Mouse (Mus musculus): ENCODE data around the gene Tmem231.
A peak's percentile ranks its signal among the peaks of the same experiment; 100 is the strongest.

Gene Tmem231

DNA sequence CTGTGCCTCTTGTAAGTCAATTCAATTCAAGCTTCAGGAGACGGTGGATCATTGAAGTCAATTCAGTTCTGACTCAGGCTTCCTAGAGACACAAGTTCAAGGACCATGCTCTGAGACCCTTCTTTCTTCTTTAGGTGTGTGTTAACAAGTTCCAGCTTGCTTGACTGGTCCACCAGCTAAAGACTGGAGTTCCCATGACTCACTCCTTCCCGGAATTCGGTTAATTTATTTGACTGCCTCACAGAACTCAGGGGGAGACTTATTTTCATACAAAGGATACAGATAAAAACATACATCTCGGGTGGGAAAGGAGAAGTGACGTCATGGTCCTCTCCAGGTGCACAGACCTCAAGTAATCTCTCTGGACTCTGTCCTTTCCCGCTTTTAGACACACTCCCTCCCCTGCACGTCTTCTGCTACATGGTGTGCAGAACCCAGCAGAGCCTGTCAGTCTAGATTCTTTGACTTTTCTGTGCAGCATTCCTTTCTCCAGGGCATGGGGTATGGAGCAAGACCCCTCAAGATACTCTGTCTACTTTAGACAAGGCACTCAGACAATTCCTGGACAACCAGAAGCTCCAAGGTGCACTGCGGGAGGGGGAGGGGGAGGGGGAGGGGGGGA is 28.1 kb downstream of the Tmem231 start:
- DNase-seq (ENCODE audit: low spot score in 2 of 2) = no peak

DNA sequence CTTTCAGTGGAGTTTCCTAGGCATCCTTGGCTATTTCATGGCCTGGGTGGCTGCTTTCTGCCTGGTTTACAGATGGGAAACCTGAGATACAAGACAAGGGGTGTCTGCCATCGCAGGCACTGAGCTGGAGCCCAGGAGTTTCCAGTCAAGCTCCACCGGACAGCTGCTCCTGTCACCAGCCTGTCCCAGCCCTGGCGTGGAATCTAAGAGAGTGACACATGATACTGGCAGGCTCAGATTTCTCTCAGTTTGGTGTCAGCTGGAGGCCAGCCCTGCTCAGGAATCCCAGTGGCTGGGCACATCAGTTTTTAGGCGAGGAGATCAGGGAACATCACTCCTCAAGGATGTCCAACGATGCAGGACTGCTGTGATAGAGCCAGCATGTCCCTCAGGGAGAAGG is 31.6 kb downstream of the Tmem231 start:
- DNase-seq (ENCODE audit: low spot score in 2 of 2) = no peak

DNA sequence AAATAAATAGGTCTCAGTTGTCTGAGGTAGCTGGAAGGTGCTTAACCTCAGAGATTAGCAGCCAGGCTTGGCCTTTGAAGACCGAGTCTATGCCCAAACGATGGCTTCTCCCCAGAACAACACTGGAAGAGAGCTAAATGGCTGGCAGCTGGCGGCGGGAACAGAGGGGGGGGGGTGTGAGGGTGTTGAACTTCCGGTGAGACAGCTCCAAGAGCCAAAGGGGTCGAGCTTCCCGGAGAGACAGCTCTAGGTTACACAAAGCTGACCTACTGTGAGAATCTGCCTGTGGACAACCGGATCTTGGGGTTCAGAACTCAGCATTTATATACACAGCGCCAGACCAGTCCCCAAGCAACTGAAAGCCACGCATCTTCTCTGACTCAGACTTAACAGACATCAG is 35.1 kb downstream of the Tmem231 start:
- DNase-seq (ENCODE audit: low spot score in 2 of 2) = no peak

DNA sequence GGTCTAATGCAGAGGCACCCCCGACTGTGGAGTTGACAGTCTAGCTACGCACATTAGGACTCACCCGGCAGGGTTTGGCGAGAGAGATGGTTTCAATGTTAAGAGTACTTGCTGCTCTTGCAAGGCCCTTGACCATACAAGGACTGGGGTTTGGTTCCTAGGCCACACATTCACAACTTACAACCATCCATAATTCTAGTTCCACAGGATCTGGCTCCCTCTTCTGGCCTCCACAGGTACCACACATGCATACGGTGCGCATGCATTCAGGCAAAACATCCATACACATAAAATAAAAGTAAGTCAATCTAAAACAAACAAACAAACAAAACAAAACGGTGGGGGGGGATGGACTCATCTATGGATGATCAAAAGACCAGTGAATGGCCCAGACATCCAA is 38.7 kb downstream of the Tmem231 start:
- DNase-seq (ENCODE audit: low spot score in 2 of 2) = no peak

DNA sequence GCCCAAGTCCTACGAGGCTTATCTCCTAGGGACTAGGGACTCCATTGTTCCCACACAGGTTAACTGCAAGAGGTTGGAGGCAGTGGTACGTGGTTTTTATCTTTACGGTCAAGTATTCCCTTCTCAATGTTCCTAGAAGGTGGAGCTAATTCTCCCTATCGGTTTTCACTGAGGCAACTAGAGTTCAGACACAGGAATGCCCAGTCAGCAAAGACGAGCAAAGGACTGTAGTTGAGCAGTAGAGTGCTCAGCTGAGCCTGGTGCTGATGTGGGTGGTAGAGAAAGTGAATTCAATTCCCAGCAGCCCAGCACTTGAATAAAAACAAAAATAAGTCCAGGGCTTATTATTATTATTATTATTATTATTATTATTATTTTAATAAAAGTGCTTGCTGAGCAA is 41.1 kb downstream of the Tmem231 start:
- no peak for DNase-seq (ENCODE audit: low spot score in 2 of 2)

DNA sequence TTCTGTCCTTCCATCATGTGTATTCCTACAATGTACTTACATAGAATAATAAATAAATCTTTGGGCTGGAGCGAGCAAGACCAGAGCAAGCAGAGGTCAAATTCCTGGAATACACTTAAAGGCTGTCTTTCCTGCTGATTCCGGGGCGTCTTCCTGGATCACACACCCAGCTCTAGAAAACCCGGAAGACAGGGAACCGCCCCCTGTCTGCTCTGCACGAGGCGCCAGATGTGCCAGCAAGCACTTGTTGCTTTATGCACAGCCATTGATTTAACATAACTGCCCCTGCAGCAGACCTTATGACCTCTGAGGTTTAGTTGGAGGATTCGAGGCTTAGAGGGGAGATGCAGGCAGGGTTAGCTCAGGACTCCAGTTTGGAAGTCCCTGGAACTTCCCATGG is 41.7 kb downstream of the Tmem231 start:
- DNase-seq (ENCODE audit: low spot score in 2 of 2) = no peak

DNA sequence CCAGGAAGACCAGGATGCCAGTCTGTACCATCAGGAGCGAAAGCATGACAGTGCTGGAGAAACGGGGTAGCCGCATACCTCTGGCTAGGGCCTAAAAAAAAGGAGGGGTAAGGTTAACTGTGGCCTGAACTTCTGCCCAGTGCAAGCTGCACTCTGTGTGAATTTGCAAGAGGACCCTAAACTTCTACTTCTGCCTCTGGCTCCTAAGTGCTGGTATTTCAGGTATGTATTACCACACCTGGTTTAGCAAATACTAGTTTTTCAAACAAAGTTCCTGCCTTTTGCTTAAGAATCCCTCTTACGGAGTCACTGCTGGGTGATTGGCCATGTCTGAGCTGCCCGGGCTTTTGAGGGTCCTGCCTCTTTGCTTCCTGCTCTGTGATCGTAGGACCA is 42.8 kb downstream of the Tmem231 start:
- no peak for DNase-seq (ENCODE audit: low spot score in 2 of 2)

DNA sequence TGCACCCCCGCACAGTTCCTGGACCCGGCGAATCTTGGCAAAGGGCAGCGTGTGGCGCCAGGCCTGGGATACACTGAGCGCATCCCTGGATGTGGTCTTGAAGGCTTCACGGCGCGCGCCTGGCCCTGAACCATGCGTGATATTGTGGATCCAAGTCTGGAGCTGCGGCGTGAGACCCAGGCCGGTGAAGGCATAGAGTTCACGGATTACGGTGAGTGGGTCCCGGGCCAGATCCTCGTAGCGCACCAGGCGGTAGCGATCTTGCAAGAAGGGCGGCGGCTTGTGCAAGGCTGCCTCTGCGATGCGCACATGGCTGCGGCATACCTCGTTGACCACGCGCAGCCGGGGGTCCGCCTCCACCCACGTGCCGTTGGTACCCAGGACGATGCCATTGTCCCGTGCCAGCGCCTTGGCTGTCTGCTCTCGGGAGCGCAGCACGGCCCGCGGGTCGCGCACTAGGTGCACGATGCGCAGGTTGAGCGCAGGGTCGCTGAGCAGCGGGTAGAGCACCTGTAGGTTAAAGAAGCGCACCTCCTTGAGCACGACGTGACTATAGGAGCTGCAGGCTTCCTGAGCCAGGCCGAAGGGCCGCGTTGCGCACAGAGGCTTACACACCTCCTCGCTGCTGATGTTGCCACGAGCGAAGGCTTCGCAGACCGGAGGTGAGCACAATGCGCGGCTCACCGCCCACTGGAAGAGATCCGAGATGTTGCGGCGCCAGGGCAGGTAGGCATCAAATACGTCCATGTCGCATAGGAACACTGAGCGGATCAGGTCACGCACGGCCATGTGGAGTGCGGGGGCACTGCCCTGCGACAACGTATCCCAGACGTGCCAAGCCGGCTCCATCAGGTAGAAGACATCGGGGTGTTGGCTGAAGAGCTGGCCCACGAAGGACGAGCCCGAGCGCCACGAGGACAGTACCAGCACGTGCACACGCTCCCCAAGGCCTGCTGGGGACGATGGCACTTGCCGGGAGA is 43.5 kb downstream of the Tmem231 start:
- no peak for DNase-seq (ENCODE audit: low spot score in 2 of 2)

DNA sequence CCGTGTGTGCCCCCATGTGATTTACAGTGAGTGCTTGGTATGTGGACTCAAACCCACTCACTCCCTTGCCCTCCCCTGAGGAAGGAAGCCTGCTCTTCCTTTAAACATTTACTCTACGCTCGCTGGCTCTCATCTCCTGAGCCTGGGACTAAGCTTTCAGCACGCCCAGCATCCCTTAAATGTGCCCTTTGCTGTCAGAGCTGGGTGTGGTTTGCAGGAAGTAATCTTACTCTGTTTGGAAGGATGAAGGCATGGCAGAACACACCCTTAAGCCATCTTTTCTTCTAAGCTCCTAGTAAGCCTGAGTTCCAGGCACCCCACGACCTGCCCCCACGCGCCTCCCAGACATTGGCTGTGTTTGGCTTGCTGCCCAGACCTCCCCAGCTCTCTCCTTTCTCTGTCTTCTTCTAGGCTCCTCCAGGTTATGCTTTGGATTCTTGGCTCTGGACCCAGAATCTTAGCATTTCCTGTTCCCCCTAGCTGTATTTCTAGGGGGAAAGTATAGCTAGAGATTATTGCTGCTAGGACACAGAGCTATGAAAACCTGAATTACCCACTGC is 45.5 kb downstream of the Tmem231 start:
- no peak for DNase-seq (ENCODE audit: low spot score in 2 of 2)

DNA sequence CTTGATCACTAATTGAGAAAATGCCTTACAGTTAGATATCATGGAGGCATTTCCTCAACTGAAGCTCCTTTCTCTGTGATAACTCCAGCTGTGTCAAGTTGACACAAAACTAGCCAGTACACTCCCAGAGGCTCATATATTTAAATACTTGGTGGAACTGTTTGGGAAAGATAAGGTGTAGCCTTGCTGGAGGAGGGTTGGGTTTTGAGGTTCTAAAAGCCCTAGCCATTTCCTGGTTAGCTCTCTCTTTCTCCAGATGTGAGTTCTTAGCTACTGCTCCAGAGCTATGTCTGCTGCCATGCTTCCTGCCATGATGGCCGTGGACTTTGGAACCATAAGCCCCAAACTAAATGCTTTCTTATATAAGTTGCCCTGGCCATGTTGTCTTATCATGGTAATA is 46.2 kb downstream of the Tmem231 start:
- no peak for DNase-seq (ENCODE audit: low spot score in 2 of 2)

DNA sequence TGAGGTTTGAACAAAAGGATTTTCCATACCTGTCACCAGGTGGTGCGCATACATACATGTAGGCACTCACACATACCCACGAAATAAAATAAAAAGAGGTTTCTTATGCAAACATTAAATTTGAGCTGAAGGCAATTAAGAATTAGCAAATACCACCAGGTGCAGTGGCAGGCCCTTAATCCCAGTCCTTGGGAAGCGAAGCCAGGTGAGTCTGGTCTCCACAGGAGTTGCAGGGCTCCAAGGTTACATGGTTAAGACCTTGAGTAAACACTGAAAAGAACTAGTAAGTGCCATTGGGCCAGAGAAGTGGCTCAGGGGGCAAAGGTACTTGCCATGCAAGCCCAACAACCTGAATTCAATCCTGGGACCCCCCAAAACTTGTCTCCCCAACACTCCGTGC is 50.1 kb downstream of the Tmem231 start:
- no peak for DNase-seq (ENCODE audit: low spot score in 2 of 2)

DNA sequence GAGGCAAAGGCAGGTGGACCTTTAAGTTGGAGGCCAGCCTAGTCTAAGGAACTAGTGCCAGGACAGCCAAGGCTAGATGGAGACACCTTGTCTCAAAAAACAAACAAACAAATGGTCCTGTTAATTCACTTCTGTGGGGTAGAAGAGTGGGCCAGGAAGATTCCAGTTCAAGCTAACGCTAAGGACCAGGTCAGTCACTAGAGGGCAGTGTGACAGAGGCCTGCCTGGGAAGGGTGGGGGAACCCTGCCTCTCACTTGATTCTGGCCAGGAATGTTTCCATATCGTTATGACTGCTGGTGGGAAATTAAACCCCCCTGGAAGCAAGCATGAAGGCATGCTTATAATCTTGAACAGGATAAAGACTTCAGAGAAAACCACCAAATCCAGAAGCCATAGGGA is 52.1 kb downstream of the Tmem231 start:
- DNase-seq (ENCODE audit: low spot score in 2 of 2) = peak; percentile 21 to 40

DNA sequence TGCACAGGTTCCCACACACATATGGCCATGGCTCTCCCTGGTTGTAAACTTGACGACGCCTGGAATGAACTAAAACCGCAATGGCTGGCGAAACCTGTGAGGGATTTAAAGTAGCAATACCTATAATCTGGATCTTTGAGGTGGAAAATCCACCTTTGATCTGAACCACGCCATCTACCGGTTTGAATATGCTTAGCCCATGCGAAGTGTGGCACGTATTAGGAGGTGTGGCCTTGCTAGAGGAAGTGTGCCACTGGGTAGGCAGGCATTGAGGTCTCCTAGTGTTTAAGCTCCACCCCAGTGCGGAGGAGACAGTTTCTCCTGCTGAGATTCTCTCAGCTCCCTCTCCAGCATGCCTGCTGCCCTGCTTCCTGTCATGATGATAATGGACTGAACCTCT is 56.0 kb downstream of the Tmem231 start:
- no peak for DNase-seq (ENCODE audit: low spot score in 2 of 2)

DNA sequence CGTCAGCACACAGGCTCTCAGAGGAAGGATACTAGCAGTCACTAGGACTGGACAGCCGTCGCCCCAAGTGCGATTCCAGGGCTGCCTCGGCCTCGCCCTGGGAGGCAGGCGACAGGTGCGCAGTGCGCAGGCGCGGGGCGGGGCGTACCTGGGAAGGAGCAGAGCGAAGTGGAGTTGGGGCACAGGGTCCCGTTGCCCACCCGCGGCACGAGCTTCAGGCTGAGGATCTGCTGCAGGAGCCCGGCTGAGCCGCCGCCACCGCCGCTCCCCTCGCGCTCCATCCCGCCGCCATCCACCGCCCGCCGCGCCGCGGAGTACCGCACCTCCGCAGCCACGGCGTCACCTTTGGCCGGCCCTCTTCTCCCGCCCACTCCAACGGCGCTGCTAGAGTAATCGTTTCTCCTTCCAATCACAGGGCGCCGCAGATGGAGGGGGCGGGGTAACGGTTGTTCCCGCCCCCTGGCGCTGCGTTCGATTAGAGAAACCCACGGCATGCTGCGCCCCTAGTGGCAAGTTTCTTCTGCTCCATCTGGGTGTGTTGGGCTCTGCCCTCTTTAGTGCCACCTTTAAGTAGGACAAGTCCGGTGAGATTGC is 57.2 kb downstream of the Tmem231 start, which contains the start of gene Tmem170:
Tmem170 (minus strand) TSS at position 396 of the 594 bp plus-strand sequence.
- DNase-seq (ENCODE audit: low spot score in 2 of 2) = peak; percentile 96 to 98

DNA sequence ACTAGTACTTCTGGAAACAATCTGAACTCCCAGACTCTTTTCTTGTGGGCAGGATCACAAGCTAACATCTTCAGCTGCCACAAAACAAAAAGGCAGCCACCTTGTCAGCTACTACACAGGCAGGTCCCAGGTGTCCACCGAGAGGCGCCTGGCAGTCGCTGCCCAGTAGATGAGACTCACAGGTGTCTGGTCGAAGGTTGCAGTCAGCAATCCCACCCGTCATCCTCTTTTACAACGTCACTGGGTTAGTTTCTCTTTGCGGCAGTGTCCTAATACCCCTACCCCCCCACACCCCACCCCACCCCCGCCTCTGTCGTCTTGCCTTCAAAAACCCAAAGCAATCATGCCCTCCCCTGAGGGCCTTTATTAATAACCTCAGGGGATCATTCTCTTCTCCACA is 57.9 kb downstream of the Tmem231 start:
- DNase-seq (ENCODE audit: low spot score in 2 of 2) = no peak

DNA sequence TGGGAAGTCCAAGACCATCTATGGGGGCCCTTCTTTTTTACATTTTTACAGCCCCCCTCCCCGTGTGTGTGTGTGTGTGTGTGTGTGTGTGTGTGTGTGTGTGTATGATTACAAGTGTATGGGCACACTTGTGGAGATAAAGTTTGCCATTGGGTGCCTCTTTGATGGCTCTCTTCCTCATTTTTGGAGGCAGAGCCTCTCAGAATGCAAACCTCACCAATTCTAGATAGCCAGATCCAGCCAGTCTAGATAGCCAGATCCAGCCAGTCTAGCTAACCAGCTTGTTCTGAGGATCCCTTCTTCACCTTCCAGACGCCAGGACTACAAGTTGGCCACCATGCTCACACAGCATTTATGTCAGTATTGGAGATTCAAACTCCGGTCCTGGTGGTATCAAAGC is 62.4 kb downstream of the Tmem231 start:
- DNase-seq (ENCODE audit: low spot score in 2 of 2) = no peak

DNA sequence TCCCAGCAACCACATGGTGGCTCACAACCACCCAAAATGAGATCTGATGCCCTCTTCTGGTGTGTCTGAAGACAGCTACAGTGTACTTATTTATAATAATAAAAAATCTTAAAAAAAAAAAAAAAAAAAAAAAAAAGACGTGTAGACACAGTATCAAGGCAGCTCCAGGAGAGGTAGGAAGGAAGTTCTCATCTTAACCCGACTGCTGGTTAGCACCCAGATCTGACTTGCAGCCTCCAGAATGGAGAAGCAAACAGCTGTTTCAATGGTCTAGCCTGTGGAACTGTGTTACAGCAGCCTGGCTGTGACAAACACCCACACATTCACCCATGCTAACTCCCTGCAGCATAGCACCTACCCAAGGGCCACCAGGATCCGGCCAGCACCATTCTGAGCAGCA is 63.3 kb downstream of the Tmem231 start:
- DNase-seq (ENCODE audit: low spot score in 2 of 2) = no peak

DNA sequence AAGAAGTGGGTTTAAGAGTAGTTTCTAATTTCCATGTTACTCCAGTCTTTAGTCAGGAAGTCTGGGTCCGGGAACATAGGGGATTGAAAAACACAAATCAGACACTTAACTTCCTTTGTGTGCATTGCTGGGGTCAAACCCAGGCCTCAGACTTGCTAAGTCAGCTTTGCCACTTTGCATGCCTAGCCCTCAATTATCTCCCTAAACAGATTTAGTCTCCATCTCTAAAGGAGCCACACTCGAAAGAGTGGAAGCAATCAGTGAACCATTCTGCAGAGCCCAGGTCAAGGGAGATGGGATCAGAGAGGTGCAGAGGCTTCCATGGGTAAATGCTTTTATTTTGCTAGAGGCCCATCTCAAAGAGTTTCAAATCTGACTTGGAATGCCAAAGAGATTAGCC is 65.0 kb downstream of the Tmem231 start:
- no peak for DNase-seq (ENCODE audit: low spot score in 2 of 2)

DNA sequence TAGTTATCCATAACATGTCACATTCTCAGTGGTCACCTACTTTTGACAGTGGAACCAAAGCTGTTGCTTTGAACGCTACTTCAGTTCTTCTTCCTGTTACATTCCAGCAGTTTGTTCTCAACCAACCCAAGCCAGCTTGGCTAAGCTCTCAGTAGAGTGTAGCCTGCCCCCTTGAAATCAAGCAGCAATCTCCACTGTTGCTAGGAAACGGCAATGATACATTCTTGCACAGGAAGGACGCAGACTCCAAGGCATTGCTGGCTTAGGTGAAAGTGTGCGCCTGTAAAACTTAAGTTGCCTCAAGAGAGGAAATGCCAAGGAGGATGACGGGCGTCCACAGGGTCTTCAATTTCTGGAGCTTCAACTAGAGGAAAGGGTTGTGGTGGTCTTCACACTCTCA is 67.8 kb downstream of the Tmem231 start:
- DNase-seq (ENCODE audit: low spot score in 2 of 2) = no peak

DNA sequence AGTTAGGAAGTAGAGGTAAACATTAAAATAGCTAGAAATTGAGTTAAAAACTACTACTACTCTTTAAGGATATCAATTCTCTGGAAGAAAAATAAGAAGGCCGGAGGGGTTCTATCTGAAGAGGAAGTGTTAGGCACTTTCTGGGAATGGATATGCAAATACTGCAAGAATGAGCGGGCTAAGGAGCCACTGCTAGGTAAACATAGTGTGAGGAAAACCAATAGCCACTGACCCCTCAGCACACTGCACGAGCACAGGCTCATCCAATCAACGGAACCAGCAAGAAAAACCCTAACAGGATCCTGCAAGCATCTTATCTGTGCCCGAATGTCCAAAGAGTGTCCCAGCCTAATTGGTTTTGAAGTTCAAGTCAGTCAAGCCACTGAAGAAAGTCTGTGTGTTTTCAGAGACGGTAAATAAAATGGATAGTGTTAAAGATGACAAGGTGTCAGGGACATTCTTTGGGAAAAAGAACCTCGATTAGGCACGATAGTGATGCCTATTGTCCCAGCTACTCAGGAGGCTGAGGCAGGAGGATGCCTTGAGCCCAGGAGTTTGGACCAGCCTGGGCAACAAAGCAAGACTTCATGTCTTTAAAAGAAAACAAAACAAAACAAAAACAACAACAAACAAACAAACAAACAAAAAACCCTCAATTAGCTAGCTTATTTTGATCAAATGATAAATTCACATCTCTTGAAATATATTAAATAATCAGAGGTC is 68.4 kb downstream of the Tmem231 start:
- DNase-seq (ENCODE audit: low spot score in 2 of 2) = no peak

DNA sequence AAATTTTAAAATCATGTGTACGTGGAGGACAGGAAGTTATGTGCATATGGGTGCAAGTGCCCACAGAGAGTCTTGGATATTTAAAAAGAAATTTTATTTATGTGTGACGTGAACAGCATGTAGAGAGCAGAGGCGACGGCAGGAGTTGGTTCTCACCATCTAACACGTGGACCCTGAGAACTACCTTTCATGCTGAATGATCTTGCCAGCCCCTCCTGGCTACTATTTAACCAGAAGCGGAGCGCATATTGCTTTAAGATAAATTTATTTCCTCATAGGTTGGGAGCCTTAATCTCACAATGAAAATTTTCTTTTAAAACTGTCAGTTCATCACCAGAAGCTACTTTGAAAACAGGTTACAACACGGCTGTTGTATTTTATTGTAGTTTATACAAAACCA is 69.0 kb downstream of the Tmem231 start:
- no peak for DNase-seq (ENCODE audit: low spot score in 2 of 2)

DNA sequence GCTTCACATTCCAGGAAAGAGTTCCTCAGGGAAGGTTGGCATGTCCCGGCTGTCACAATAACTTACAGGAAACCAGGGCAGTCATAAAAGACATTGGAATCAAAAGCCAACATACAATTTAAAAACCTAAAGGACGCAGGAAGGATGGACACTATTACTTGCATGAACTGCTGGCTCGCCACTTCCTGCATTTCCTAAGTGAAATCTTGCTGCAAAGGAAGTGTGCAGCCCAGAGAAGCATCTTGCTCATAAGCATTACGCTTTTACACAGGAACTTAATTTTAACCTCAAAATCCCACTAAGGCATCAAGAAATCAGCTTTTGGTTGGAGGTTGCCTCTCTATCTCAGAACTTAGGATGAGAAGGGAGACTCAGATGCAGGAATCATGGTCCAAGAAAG is 70.4 kb downstream of the Tmem231 start:
- DNase-seq (ENCODE audit: low spot score in 2 of 2) = no peak
